Mouse (Mus musculus): ENCODE measurements around the gene Cdk19. TPM values are rescaled to one million over a fixed set of nuclear protein-coding genes. Genes with fewer than 3 reads are reported as not detected.

Gene Cdk19
- polyA plus RNA-seq, 1 experiment from 2014 or later = 9.6 TPM

- Histone ChIP-seq H3K9ac (ENCODE audit: low read depth, low read length) (no peak overlapping the region), H3K27ac (replicated peaks; ENCODE audit: low read depth, low read length) (no peak overlapping the region), H3K4me2 (ENCODE audit: low read depth, low read length) (no peak overlapping the region), H3K4me1 (ENCODE audit: control insufficient read depth, insufficient read depth, low read length) (peaks cover 13% of the 10 kb centered on the region), H3K4me3 (ENCODE audit: low read depth, low read length) (no peak overlapping the region), H3K9me3 (ENCODE audit: control insufficient read depth, low read length) (no peaks in the 10 kb centered on the region), H3K36me3 (ENCODE audit: control insufficient read depth, insufficient read depth, low read length) (no peaks in the 10 kb centered on the region), H3K27me3 (replicated peaks; ENCODE audit: control insufficient read depth, insufficient read depth, low read length) (no peaks in the 10 kb centered on the region)
- WGBS = 80% methylated on average over 3 of the region's 3 CpGs
- no peak for ATAC-seq (ENCODE audit: low read depth)
- no peak for DNase-seq (ENCODE audit: low spot score)
These were observed 7.5 kb downstream of the Cdk19 start for GRCm38 (mm10) chr10:40346776-40347403.

GRCm38 (mm10) chr10:40347461-40347954, 8.1 kb downstream of the Cdk19 start:
- WGBS = 69% methylated on average over 9 of the region's 9 CpGs

DNA sequence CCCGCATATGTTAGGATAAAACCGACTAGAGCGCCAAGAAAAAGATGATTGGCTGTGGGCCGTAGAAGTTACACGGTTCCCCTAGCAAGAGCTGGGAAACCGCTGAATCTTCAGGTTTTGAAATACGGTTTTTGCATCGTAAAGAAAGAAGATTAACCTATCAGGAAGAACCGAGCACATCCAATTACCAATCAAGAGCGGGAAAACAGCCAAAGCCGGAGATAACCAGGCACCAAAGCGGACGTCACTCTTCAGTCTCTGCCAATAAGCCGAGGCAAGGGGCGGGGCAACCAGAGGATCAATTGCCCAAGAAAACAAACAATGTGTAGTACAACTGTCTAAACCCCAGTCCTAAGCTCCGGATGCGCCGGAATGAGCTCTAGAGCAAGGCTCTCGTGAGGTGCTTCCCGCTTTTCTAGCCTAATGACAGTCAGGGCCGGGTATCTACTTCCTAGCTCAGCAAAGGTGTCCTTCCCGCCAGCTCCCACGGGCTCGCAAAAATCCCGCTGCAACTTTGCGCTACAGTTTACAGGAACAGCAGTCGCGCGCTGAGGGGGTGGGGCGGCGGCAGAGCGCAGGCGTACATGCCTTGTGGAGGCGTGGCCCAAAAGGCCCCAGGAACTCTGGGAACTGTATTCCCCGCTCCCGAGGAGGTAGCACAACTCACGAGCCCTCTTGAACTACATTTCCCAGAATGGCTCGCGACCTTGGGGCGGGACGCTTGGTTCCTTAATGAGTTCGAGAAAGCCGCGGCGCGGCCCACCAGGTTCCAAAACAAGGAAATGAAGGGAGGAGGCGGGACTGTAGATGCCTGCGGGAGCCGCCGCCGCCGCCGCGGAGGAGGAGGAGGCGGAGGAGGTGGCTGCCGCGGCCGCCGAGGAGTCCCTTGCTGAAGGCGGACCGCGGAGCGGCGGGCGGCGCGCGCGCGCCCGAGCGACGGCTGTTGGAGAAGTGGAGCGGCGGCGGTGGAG, 9.5 kb downstream of the Cdk19 start:
- H3K27ac ChIP-seq (replicated peaks; ENCODE audit: low read depth, low read length) = peak overlapping the region; percentile 97
- H3K4me3 ChIP-seq (ENCODE audit: low read depth, low read length) = peak overlapping the region; percentile 87
- peaks cover 13% of the 10 kb centered on the region for H3K4me1 ChIP-seq (ENCODE audit: control insufficient read depth, insufficient read depth, low read length)
- under 1% methylated on average over 54 of the region's 76 CpGs for WGBS
- H3K4me2 ChIP-seq (ENCODE audit: low read depth, low read length) = peak overlapping the region; percentile 69
- no peaks in the 10 kb centered on the region for H3K27me3 ChIP-seq (replicated peaks; ENCODE audit: control insufficient read depth, insufficient read depth, low read length)
- H3K9ac ChIP-seq (ENCODE audit: low read depth, low read length) = peak overlapping the region; percentile 87
- DNase-seq (ENCODE audit: low spot score) (peak; percentile 100), ATAC-seq (ENCODE audit: low read depth) (peak; percentile 99)
- no peaks in the 10 kb centered on the region for H3K9me3 ChIP-seq (ENCODE audit: control insufficient read depth, low read length)
- no peaks in the 10 kb centered on the region for H3K36me3 ChIP-seq (ENCODE audit: control insufficient read depth, insufficient read depth, low read length)

More at GRCm38 (mm10) chr10:40347461-40347954, 8.1 kb downstream of the Cdk19 start:
- no peak for DNase-seq (ENCODE audit: low spot score)
- Histone ChIP-seq H3K36me3 (ENCODE audit: control insufficient read depth, insufficient read depth, low read length) (no peaks in the 10 kb centered on the region), H3K9ac (ENCODE audit: low read depth, low read length) (no peak overlapping the region), H3K4me2 (ENCODE audit: low read depth, low read length) (no peak overlapping the region), H3K27me3 (replicated peaks; ENCODE audit: control insufficient read depth, insufficient read depth, low read length) (no peaks in the 10 kb centered on the region), H3K9me3 (ENCODE audit: control insufficient read depth, low read length) (no peaks in the 10 kb centered on the region), H3K4me3 (ENCODE audit: low read depth, low read length) (no peak overlapping the region; the same call in 1 of the 2 replicates), H3K4me1 (ENCODE audit: control insufficient read depth, insufficient read depth, low read length) (peaks cover 13% of the 10 kb centered on the region), H3K27ac (replicated peaks; ENCODE audit: low read depth, low read length) (no peak overlapping the region)
- no peak for ATAC-seq (ENCODE audit: low read depth)

GRCm38 (mm10) chr10:40349631-40350177, 10.3 kb downstream of the Cdk19 start:
- no peaks in the 10 kb centered on the region for H3K27me3 ChIP-seq (replicated peaks; ENCODE audit: control insufficient read depth, insufficient read depth, low read length)
- under 1% methylated on average over 26 of the region's 62 CpGs for WGBS
- peak overlapping the region; percentile 87 for H3K4me3 ChIP-seq (ENCODE audit: low read depth, low read length)
- H3K9me3 ChIP-seq (ENCODE audit: control insufficient read depth, low read length) = no peaks in the 10 kb centered on the region
- H3K9ac ChIP-seq (ENCODE audit: low read depth, low read length) = peak overlapping the region; percentile 87
- H3K4me1 ChIP-seq (ENCODE audit: control insufficient read depth, insufficient read depth, low read length) = peaks cover 13% of the 10 kb centered on the region
- peak overlapping the region; percentile 97 for H3K27ac ChIP-seq (replicated peaks; ENCODE audit: low read depth, low read length)
- DNase-seq (ENCODE audit: low spot score) (peak; percentile 83), ATAC-seq (ENCODE audit: low read depth) (peak; percentile 12)
- H3K36me3 ChIP-seq (ENCODE audit: control insufficient read depth, insufficient read depth, low read length) = no peaks in the 10 kb centered on the region
- H3K4me2 ChIP-seq (ENCODE audit: low read depth, low read length) = peak overlapping the region; percentile 69

DNA sequence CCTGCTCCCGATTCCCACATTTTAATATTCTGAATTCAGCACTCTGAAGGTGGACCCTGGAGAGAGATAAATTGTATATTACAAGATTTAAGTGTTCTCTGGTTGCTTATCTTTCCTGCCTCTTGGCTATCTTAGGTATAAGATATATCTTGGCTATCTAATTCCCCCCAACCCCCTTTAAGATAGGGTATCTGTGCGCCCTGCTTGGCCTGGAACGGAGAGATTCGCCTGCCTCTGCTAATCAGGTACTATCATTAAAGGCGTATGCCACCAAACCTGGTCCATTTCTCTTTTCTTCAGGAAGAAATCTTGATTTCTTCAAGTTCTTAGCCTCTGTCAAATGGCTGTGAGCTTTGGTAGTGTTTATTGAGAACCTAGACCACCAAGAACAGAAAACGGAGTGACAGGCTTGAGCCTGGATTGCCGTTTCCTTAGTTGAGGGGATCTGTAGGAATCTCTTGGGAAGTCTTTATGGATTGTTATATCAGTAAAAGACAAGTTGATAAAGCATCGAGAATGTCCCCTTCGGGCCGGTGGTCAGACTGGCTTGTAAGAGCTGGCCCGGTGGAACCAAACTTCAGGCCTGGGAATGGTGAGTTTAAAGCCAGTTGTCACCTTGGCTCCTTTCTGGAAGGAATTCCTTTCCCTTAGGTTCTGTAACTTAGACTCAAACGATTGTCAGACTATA, 11.0 kb downstream of the Cdk19 start:
- ATAC-seq (ENCODE audit: low read depth) (no peak), DNase-seq (ENCODE audit: low spot score) (no peak)
- peaks cover 13% of the 10 kb centered on the region for H3K4me1 ChIP-seq (ENCODE audit: control insufficient read depth, insufficient read depth, low read length)
- peak overlapping the region; percentile 69 for H3K4me2 ChIP-seq (ENCODE audit: low read depth, low read length)
- H3K27me3 ChIP-seq (replicated peaks; ENCODE audit: control insufficient read depth, insufficient read depth, low read length) = no peaks in the 10 kb centered on the region
- H3K36me3 ChIP-seq (ENCODE audit: control insufficient read depth, insufficient read depth, low read length) = no peaks in the 10 kb centered on the region
- H3K27ac ChIP-seq (replicated peaks; ENCODE audit: low read depth, low read length) = peak overlapping the region; percentile 97
- H3K9me3 ChIP-seq (ENCODE audit: control insufficient read depth, low read length) = no peaks in the 10 kb centered on the region
- peak overlapping the region; percentile 87 for H3K4me3 ChIP-seq (ENCODE audit: low read depth, low read length)
- peak overlapping the region; percentile 87 for H3K9ac ChIP-seq (ENCODE audit: low read depth, low read length)
- 50% methylated on average over 12 of the region's 12 CpGs for WGBS

DNA sequence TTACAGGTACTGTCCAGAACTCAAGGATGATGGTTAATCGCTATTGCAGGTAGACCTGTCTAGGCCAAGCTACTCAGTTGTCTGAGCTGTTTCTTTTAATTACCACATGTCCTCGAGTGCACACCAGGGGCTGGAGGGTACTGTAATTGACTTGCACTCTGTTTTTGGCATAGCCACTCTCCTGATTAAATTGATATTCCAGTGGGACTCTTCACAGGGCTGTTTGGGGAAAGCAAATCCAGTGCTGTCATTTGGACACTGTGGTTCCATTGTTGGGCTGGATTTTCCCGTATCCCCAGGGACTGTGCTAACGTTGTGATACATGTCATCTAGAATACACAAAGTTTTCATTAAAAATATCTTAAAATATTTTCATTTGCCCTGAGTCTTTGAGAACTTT, 11.8 kb downstream of the Cdk19 start:
- WGBS = 52% methylated on average over 4 of the region's 4 CpGs
- ATAC-seq (ENCODE audit: low read depth) (no peak), DNase-seq (ENCODE audit: low spot score) (no peak)
- Histone ChIP-seq H3K9ac (ENCODE audit: low read depth, low read length) (no peak overlapping the region), H3K27ac (replicated peaks; ENCODE audit: low read depth, low read length) (no peak overlapping the region), H3K36me3 (ENCODE audit: control insufficient read depth, insufficient read depth, low read length) (no peaks in the 10 kb centered on the region), H3K4me1 (ENCODE audit: control insufficient read depth, insufficient read depth, low read length) (peaks cover 13% of the 10 kb centered on the region), H3K4me3 (ENCODE audit: low read depth, low read length) (0 out of 2 replicates have a peak overlapping the region, but pooled peaks have one; percentile 87), H3K4me2 (ENCODE audit: low read depth, low read length) (peak overlapping the region; percentile 69), H3K9me3 (ENCODE audit: control insufficient read depth, low read length) (no peaks in the 10 kb centered on the region), H3K27me3 (replicated peaks; ENCODE audit: control insufficient read depth, insufficient read depth, low read length) (no peaks in the 10 kb centered on the region)

GRCm38 (mm10) chr10:40354081-40354480, 14.7 kb downstream of the Cdk19 start:
- peaks cover 13% of the 10 kb centered on the region for H3K4me1 ChIP-seq (ENCODE audit: control insufficient read depth, insufficient read depth, low read length)
- ATAC-seq (ENCODE audit: low read depth) (no peak), DNase-seq (ENCODE audit: low spot score) (no peak)
- no peak overlapping the region for H3K9ac ChIP-seq (ENCODE audit: low read depth, low read length)
- H3K27me3 ChIP-seq (replicated peaks; ENCODE audit: control insufficient read depth, insufficient read depth, low read length) = no peaks in the 10 kb centered on the region
- H3K27ac ChIP-seq (replicated peaks; ENCODE audit: low read depth, low read length) = no peak overlapping the region
- no peaks in the 10 kb centered on the region for H3K9me3 ChIP-seq (ENCODE audit: control insufficient read depth, low read length)
- 88% methylated on average over 9 of the region's 9 CpGs for WGBS
- no peak overlapping the region for H3K4me3 ChIP-seq (ENCODE audit: low read depth, low read length)
- no peaks in the 10 kb centered on the region for H3K36me3 ChIP-seq (ENCODE audit: control insufficient read depth, insufficient read depth, low read length)
- no peak overlapping the region for H3K4me2 ChIP-seq (ENCODE audit: low read depth, low read length)

- no peaks in the 10 kb centered on the region for H3K9me3 ChIP-seq (ENCODE audit: control insufficient read depth, low read length)
- no peaks in the 10 kb centered on the region for H3K27me3 ChIP-seq (replicated peaks; ENCODE audit: control insufficient read depth, insufficient read depth, low read length)
- no peak overlapping the region for H3K9ac ChIP-seq (ENCODE audit: low read depth, low read length)
- DNase-seq (ENCODE audit: low spot score) (no peak), ATAC-seq (ENCODE audit: low read depth) (no peak)
- H3K4me1 ChIP-seq (ENCODE audit: control insufficient read depth, insufficient read depth, low read length) = peaks cover 13% of the 10 kb centered on the region
- H3K4me2 ChIP-seq (ENCODE audit: low read depth, low read length) = no peak overlapping the region
- no peak overlapping the region for H3K27ac ChIP-seq (replicated peaks; ENCODE audit: low read depth, low read length)
- H3K4me3 ChIP-seq (ENCODE audit: low read depth, low read length) = no peak overlapping the region
- 90% methylated on average over 1 of the region's 1 CpGs for WGBS
- H3K36me3 ChIP-seq (ENCODE audit: control insufficient read depth, insufficient read depth, low read length) = no peaks in the 10 kb centered on the region
These were observed 15.2 kb downstream of the Cdk19 start for GRCm38 (mm10) chr10:40354556-40354955.

Data from embryonic facial prominence, embryonic 14.5 days (tissue).